Mouse (Mus musculus) CD4-positive helper T cell, adult 2 months (primary cell): ENCODE results near the gene Mpdz.

ENCODE experiments used
- DNase-seq: peaks from one replicate; pipeline ENCODE4 v3.0.0-alpha.2; 2012; ENCODE audit warnings: low read depth, missing footprints, low spot score

Mpdz gene

GRCm38 (mm10) chr4:81283081-81283480 lies 159.5 kb downstream of the Mpdz start:
- no peak for DNase-seq

- no peak for DNase-seq
These were observed 162.5 kb downstream of the Mpdz start for GRCm38 (mm10) chr4:81280098-81280497.

GRCm38 (mm10) chr4:81279451-81279850 lies 163.2 kb downstream of the Mpdz start:
- no peak for DNase-seq

GRCm38 (mm10) chr4:81275957-81276715 lies 166.5 kb downstream of the Mpdz start:
- DNase-seq: no peak

GRCm38 (mm10) chr4:81273067-81273466 lies 169.5 kb downstream of the Mpdz start:
- DNase-seq: no peak

GRCm38 (mm10) chr4:81252859-81253780 lies 189.5 kb downstream of the Mpdz start:
- no peak for DNase-seq

- no peak for DNase-seq
These were observed 190.3 kb downstream of the Mpdz start for GRCm38 (mm10) chr4:81252334-81252733.

GRCm38 (mm10) chr4:81251934-81252333 lies 190.7 kb downstream of the Mpdz start:
- no peak for DNase-seq

- DNase-seq: no peak
These were observed 193.4 kb downstream of the Mpdz start for GRCm38 (mm10) chr4:81249245-81249644.

- DNase-seq: no peak
These were observed 206.4 kb downstream of the Mpdz start for GRCm38 (mm10) chr4:81236227-81236626.
